Mouse (Mus musculus) neutrophil, adult 59 days (primary cell): Measurements from ENCODE around the gene Agpat3. TPM values are rescaled to one million over a fixed set of nuclear protein-coding genes. Genes with fewer than 3 reads are reported as not detected.

Experiments used
- total RNA-seq, 2 experiments: library from RNA; stranded (reverse); gene quantifications; 1 replicate in 1 of 2; 2 replicates in 1 of 2; pipeline ENCODE4 v1.2.4; 2023

The Agpat3 gene
- total RNA-seq, result 1 to 10 TPM; 3.5 to 5.2 TPM

DNA sequence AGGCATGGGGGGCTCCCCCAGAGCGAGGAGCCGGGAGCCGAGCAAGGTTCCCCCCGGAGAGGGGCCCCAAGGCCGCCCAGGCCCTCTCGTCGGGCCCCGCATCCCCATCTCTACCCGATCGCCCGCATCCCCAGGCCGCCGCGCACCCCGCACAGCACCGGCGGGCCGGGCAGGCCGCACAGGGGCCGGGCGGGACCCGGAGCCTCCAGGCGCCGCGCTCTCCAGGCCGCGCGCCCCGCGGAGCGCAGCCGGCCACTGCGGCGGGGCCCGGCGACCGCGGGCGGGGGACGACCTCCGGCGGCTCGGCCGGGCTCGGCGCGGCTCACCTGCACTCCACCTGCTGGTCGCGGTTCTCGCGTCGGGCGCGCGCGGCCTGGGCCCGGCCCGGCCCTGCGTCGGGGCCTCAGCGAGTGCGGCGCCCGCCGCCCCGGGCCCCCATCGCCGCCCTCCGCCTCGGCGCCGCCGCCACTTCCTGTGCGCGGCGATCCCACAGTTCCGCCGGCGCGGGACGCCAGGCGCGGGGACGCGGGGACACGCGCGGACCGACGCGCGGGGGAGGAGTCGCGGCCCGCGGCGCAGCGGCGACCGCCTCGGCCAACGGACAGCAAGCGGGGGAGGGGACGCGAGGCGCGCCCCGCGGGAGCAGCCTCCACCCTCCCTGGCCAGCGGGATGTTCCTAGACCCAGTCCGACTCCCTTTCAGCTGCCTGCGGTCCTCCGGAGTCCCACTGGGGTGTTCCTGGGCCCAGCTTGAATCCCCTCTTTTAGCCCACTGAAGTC, at the start of gene Agpat3:
Gene Agpat3 (minus strand): TSS at position 603 of the 779 bp plus-strand sequence.

GRCm38 (mm10) chr10:78244438-78245224, 107.7 kb downstream of the Agpat3 start, which contains the start of gene Trappc10:
Gene Trappc10 (minus strand): TSS chr10:78244641.

Other genes with a start within 250 kb of the Agpat3 start
- 10 to 100 TPM; 21.4 to 22.7 TPM for gene D10Jhu81e, start 182.7 kb downstream of the Agpat3 start, total RNA-seq
- 1 to 10 TPM; 5.6 TPM for gene Pwp2, start 167.3 kb downstream of the Agpat3 start, total RNA-seq
- gene Trappc10, start 107.8 kb downstream of the Agpat3 start, total RNA-seq, result 10 to 100 TPM; 55.0 to 61.2 TPM
- 100 to 1,000 TPM; 119 to 120 TPM for gene Rrp1, start 60.6 kb upstream of the Agpat3 start, total RNA-seq
- gene Cstb, start 73.2 kb upstream of the Agpat3 start, total RNA-seq, result 100 to 1,000 TPM in 1 of 2 experiments, 10 to 100 TPM in 1; 92.4 to 103 TPM
- 10 to 100 TPM; 11.6 to 17.9 TPM for gene Pdxk, start 112.5 kb upstream of the Agpat3 start, total RNA-seq
- gene Olfr1358, start 164.9 kb upstream of the Agpat3 start, total RNA-seq, result not detected
- 10 to 100 TPM; 19.2 to 20.7 TPM for gene Ilvbl, start 221.9 kb upstream of the Agpat3 start, total RNA-seq
- gene Syde1, start 239.5 kb upstream of the Agpat3 start, total RNA-seq, result under 1 TPM in 1 of 2 experiments, not detected in 1; 0.11 TPM